14 mouse cellular contexts compared by ENCODE assay signal in the genomic region with DNA sequence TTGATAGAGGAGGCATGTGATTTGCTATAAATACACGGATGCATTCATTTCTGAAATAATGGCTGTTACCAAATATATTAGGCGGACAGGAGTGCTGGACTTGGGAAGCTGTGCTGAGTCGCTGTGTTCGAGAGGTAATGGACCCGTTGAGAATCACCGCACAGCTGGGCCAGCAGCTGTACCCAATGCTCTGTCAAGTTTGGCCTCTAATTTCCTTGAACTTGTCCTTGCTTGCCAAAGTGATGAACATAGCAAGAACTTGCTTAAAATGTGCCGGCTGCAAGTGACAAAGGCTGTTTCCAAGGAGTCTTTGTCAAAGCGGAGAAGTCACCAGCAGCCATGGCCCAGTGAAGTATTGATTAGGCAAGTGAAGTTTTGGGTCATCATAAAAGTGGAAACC.
A peak's percentile ranks its signal among the peaks of the same experiment; 100 is the strongest.
DNase-seq lines count a peak whose midpoint lies in the region; ATAC-seq and TF ChIP-seq lines count a peak whose summit lies in the region.
"Had no signal": no experiment of that assay in that cellular context is flagged by ENCODE, and none has a peak within 500 bp of the region (broad histone marks: within the 10 kb centered on the region; RNA-seq: fewer than 3 reads in every experiment).

No protein-coding gene starts in this region.

- no peaks in the 10 kb centered on the region for H3K36me3 ChIP-seq in hindbrain, embryonic 10.5 days
- no peaks in the 10 kb centered on the region for H3K36me3 ChIP-seq in hindbrain, embryonic 16.5 days (ENCODE audit: control insufficient read depth, insufficient read depth, low read length)
- no peaks in the 10 kb centered on the region for H3K36me3 ChIP-seq in intestine, embryonic 16.5 days (ENCODE audit: control insufficient read depth, insufficient read depth, low read length)

- DNase-seq in hindbrain, embryonic 10.5 days (ENCODE audit: low spot score), result no peak
- no peak for DNase-seq in layer of hippocampus, adult 2 months (ENCODE audit: low spot score in 2 of 2)
- no peak for DNase-seq in layer of hippocampus, adult 9-11 months
- no peak for DNase-seq in thymus, postnatal 4 days
- DNase-seq in layer of hippocampus, adult 9-10 months (ENCODE audit: low spot score), result no peak
- DNase-seq: cerebellum, adult 9-11 months; right cerebral cortex, postnatal 4 days; thymus, postnatal 36 days had no signal

- no peak overlapping the region for H3K4me2 ChIP-seq in hindbrain, embryonic 16.5 days (ENCODE audit: low read length)
- H3K4me2 ChIP-seq in intestine, embryonic 16.5 days (ENCODE audit: low read depth, low read length), result no peak overlapping the region
- H3K4me2 ChIP-seq: liver, embryonic 11.5 days had no signal

- no peak overlapping the region for H3K9ac ChIP-seq in hindbrain, embryonic 16.5 days (ENCODE audit: low read depth, low read length)
- no peak overlapping the region for H3K9ac ChIP-seq in intestine, embryonic 16.5 days (ENCODE audit: low read depth, low read length)

- WGBS in hindbrain, embryonic 10.5 days, result 94% methylated on average over 8 of the region's 8 CpGs
- 70% methylated on average over 8 of the region's 8 CpGs for WGBS in hindbrain, embryonic 16.5 days
- WGBS in intestine, embryonic 16.5 days, result 65% methylated on average over 8 of the region's 8 CpGs

- H3K9me3 ChIP-seq in hindbrain, embryonic 10.5 days, result no peaks in the 10 kb centered on the region
- H3K9me3 ChIP-seq in hindbrain, embryonic 16.5 days (ENCODE audit: control insufficient read depth, low read length), result no peaks in the 10 kb centered on the region
- H3K9me3 ChIP-seq in intestine, embryonic 16.5 days (ENCODE audit: control insufficient read depth, low read length), result no peaks in the 10 kb centered on the region
- H3K9me3 ChIP-seq: megakaryocyte, embryonic 14.5 days had no signal

- ATAC-seq in hindbrain, embryonic 16.5 days, result no peak
- ATAC-seq in intestine, embryonic 16.5 days, result no peak
- ATAC-seq: CD4-positive, CD25-positive, alpha-beta regulatory T cell, adult 4 months had no signal

- no peak for TF ChIP-seq CTCF in layer of hippocampus, adult 2 months (conservative IDR thresholded peaks at IDR 0.05)

- peaks cover 18% of the 10 kb centered on the region for H3K4me1 ChIP-seq in hindbrain, embryonic 10.5 days (replicated peaks)
- peaks cover 14% of the 10 kb centered on the region for H3K4me1 ChIP-seq in hindbrain, embryonic 16.5 days (ENCODE audit: control insufficient read depth, insufficient read depth, low read depth, low read length)
- H3K4me1 ChIP-seq in brown adipose tissue, adult 24 weeks (ENCODE audit: control insufficient read depth, insufficient read depth, insufficient read length, low read length), result peaks cover 12% of the 10 kb centered on the region
- H3K4me1 ChIP-seq in intestine, embryonic 16.5 days (ENCODE audit: control insufficient read depth, insufficient read depth, low read length), result peaks cover 21% of the 10 kb centered on the region
- H3K4me1 ChIP-seq: megakaryocyte, embryonic 14.5 days had no signal

- H3K27me3 ChIP-seq in hindbrain, embryonic 10.5 days (ENCODE audit: insufficient read depth, poor library complexity, severe bottlenecking), result no peaks in the 10 kb centered on the region
- no peaks in the 10 kb centered on the region for H3K27me3 ChIP-seq in hindbrain, embryonic 16.5 days (replicated peaks; ENCODE audit: control insufficient read depth, insufficient read depth, low read length)
- no peaks in the 10 kb centered on the region for H3K27me3 ChIP-seq in intestine, embryonic 16.5 days (replicated peaks; ENCODE audit: control insufficient read depth, insufficient read depth, low read length)

- H3K27ac ChIP-seq in hindbrain, embryonic 10.5 days, result 0 out of 2 replicates have a peak overlapping the region, but pooled peaks have one; percentile 45
- no peak overlapping the region for H3K27ac ChIP-seq in hindbrain, embryonic 16.5 days (ENCODE audit: low read depth, low read length)
- H3K27ac ChIP-seq in layer of hippocampus, adult 2 months, result 0 out of 2 replicates have a peak overlapping the region, but pooled peaks have one; percentile 10
- peak overlapping the region; percentile 38; the same call in 1 of the 2 replicates for H3K27ac ChIP-seq in brown adipose tissue, adult 24 weeks (replicated peaks; ENCODE audit: low read depth, low read length)
- peak overlapping the region; percentile 43; the same call in 1 of the 2 replicates for H3K27ac ChIP-seq in intestine, embryonic 16.5 days (ENCODE audit: low read length)

- H3K4me3 ChIP-seq in hindbrain, embryonic 10.5 days, result no peak overlapping the region
- H3K4me3 ChIP-seq in hindbrain, embryonic 16.5 days (ENCODE audit: low read length), result no peak overlapping the region
- no peak overlapping the region for H3K4me3 ChIP-seq in layer of hippocampus, adult 2 months
- no peak overlapping the region for H3K4me3 ChIP-seq in brown adipose tissue, adult 24 weeks (ENCODE audit: insufficient read depth, low read depth, low read length)
- no peak overlapping the region for H3K4me3 ChIP-seq in intestine, embryonic 16.5 days (ENCODE audit: low read length)
- H3K4me3 ChIP-seq: megakaryocyte, embryonic 14.5 days had no signal
